Mouse (Mus musculus): ENCODE data around the gene Hnrnph2.

GRCm38 (mm10) chrX:134612285-134612959, 11.4 kb downstream of the Hnrnph2 start:
- TF ChIP-seq POLR2A (IDR thresholded peaks at IDR 0.05; ENCODE audit: extremely low read depth, insufficient read depth, low read length), result no peak
- TF ChIP-seq CTCF (IDR thresholded peaks at IDR 0.05; ENCODE audit: extremely low read depth, insufficient read depth, low read length), result no peak

All from cortical plate, adult 2 months (tissue).